Mouse (Mus musculus) forebrain, embryonic 10.5 days (tissue): ENCODE measurements at regions not wholly inside any gene's neighbourhood (a gene's known extent, or its start where the extent isn't known, plus 50 kb on each side); places are given as distances from the start of the nearest gene placed in this dataset.

Experiments
- DNase-seq: peaks from one replicate; pipeline ENCODE4 v3.0.0-alpha.2; 2017; ENCODE audit warnings: low spot score; ENCODE audit errors: extremely low spot score
- H3K27ac ChIP-seq: fragments of 300-500 bp; sonication (generic); 2 replicates; pipeline ENCODE4 v1.5.1; 2016; ENCODE audit warnings: mild to moderate bottlenecking
- H3K27me3 ChIP-seq: fragments of 300-500 bp; sonication (generic); 2 replicates; pipeline ENCODE4 v1.6.1; 2016; ENCODE audit warnings: mild to moderate bottlenecking; ENCODE audit not compliant: poor library complexity, severe bottlenecking
- H3K36me3 ChIP-seq: fragments of 300-500 bp; sonication (generic); replicated peaks from 2 replicates; pipeline ENCODE4 v1.6.1; 2016; ENCODE audit warnings: mild to moderate bottlenecking, moderate library complexity
- H3K4me1 ChIP-seq: fragments of 300-500 bp; sonication (generic); 2 replicates; pipeline ENCODE4 v1.6.1; 2016
- H3K4me3 ChIP-seq: fragments of 300-500 bp; sonication (generic); 2 replicates; pipeline ENCODE4 v1.5.1; 2016; ENCODE audit warnings: mild to moderate bottlenecking, moderate library complexity
- H3K9me3 ChIP-seq: fragments of 300-500 bp; sonication (generic); 2 replicates; pipeline ENCODE4 v1.6.1; 2016; ENCODE audit warnings: mild to moderate bottlenecking, moderate library complexity
- WGBS: fragments of 180-500 bp; shearing (Covaris S2); methylation state at CpG from one replicate; pipeline ENCODE4 v1.1.7; 2016; 5-methylcytosine and 5-hydroxymethylcytosine counted together

DNA sequence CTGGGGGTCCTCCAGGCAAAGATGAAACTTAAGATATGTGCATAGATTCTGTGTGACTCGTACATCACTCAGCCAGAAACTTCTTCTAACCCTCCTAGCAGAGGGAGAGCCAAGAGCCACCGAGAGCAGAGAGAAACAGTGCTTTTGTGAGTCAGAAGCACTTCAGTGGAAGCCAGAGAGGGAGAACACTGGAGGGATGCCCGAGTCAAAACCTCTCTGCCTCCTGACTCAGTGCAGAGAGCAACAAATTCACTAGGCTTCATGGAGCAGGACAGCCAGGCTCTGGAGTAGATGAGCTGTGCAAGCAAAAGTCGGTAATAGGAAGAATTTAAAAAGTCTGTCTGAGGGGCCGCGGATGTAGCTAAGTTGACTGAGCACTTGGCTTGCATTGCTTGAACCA is 245.0 kb downstream of the Sox9 start:
- no peak for DNase-seq
- no peak overlapping the region for H3K4me3 ChIP-seq
- no peaks in the 10 kb centered on the region for H3K36me3 ChIP-seq
- WGBS, result 68% methylated on average over 6 of the region's 6 CpGs
- H3K9me3 ChIP-seq, result peaks cover 7% of the 10 kb centered on the region
- H3K4me1 ChIP-seq, result peaks cover 27% of the 10 kb centered on the region
- peak overlapping the region; percentile 35; the same call in 1 of the 2 replicates for H3K27ac ChIP-seq
- H3K27me3 ChIP-seq, result 0 out of 2 replicates have a peak, but pooled peaks cover 5% of the 10 kb centered on the region

- H3K4me1 ChIP-seq, result peaks cover 31% of the 10 kb centered on the region
- H3K27me3 ChIP-seq, result 0 out of 2 replicates have a peak, but pooled peaks cover 5% of the 10 kb centered on the region
- H3K27ac ChIP-seq, result 0 out of 2 replicates have a peak overlapping the region, but pooled peaks have one; percentile 40
- H3K4me3 ChIP-seq, result no peak overlapping the region
- no peaks in the 10 kb centered on the region for H3K36me3 ChIP-seq
- H3K9me3 ChIP-seq, result no peaks in the 10 kb centered on the region
- WGBS, result 93% methylated on average over 8 of the region's 8 CpGs
- no peak for DNase-seq
Observed at GRCm38 (mm10) chr11:113028235-113028919, 246.4 kb downstream of the Sox9 start.

DNA sequence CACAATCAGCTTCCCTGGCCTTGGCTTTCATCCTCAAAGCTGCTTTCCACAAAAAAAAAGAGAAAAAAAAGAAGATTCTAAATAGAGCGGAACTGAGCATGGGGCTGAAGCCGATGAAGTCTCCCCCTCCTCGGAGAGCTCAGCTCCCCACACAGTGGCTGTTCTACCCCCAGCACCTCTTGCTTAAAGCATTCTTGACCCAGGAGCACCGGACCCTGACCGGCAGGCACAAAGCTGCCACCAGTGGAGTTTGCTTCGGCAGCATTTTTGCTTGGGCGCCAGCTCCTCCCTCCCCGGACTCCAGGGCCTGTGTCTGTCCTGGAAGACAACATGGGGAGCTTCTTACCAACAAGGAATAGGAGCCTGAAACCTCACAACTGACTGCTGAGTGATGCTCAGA is 249.4 kb downstream of the Sox9 start:
- H3K9me3 ChIP-seq, result no peaks in the 10 kb centered on the region
- peak overlapping the region; percentile 62 for H3K27ac ChIP-seq
- no peak for DNase-seq
- H3K4me3 ChIP-seq, result no peak overlapping the region
- H3K27me3 ChIP-seq, result 0 out of 2 replicates have a peak, but pooled peaks cover 5% of the 10 kb centered on the region
- 69% methylated on average over 8 of the region's 8 CpGs for WGBS
- no peaks in the 10 kb centered on the region for H3K36me3 ChIP-seq
- peaks cover 28% of the 10 kb centered on the region for H3K4me1 ChIP-seq

- DNase-seq, result no peak
- no peaks in the 10 kb centered on the region for H3K9me3 ChIP-seq
- no peak overlapping the region for H3K27ac ChIP-seq
- no peak overlapping the region for H3K4me3 ChIP-seq
- H3K36me3 ChIP-seq, result no peaks in the 10 kb centered on the region
- 84% methylated on average over 8 of the region's 8 CpGs for WGBS
- 0 out of 2 replicates have a peak, but pooled peaks cover 5% of the 10 kb centered on the region for H3K27me3 ChIP-seq
- peaks cover 19% of the 10 kb centered on the region for H3K4me1 ChIP-seq
Observed at GRCm38 (mm10) chr11:113032487-113033228, 250.6 kb downstream of the Sox9 start.

DNA sequence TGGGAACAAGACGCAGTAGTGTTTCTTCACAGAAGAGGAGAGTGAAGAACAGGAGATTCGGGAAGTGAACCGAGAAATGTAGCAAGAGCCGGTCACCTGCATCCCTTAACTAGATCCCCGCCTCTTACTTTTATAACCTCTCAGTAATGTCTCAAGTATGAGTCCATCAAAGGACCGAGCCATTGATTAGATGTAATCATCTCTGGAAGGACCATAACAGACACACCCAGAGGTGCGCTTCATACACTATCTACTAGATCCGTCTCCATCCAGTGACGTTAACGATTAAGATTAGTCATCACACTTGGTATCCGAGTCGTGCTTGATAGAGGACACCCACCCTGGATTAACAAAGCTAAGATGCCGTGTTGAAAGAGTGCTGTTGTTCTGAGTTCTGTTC is 252.9 kb downstream of the Sox9 start:
- Histone ChIP-seq H3K27me3 (no peaks in the 10 kb centered on the region), H3K9me3 (no peaks in the 10 kb centered on the region), H3K4me3 (no peak overlapping the region), H3K27ac (no peak overlapping the region), H3K4me1 (peaks cover 11% of the 10 kb centered on the region; the same call in 1 of the 2 replicates), H3K36me3 (no peaks in the 10 kb centered on the region)
- DNase-seq, result no peak
- WGBS, result 95% methylated on average over 13 of the region's 13 CpGs

GRCm38 (mm10) chr11:113037736-113038135 is 255.7 kb downstream of the Sox9 start:
- WGBS, result 85% methylated on average over 4 of the region's 4 CpGs
- peaks cover 6% of the 10 kb centered on the region for H3K4me1 ChIP-seq
- H3K36me3 ChIP-seq, result peaks cover 9% of the 10 kb centered on the region
- no peak overlapping the region for H3K27ac ChIP-seq
- no peaks in the 10 kb centered on the region for H3K27me3 ChIP-seq
- no peak overlapping the region for H3K4me3 ChIP-seq
- H3K9me3 ChIP-seq, result no peaks in the 10 kb centered on the region
- DNase-seq, result no peak

- Histone ChIP-seq H3K36me3 (peaks cover 20% of the 10 kb centered on the region), H3K27ac (no peak overlapping the region), H3K4me3 (no peak overlapping the region), H3K9me3 (no peaks in the 10 kb centered on the region), H3K27me3 (no peaks in the 10 kb centered on the region; the same call in none of the 2 replicates), H3K4me1 (peaks cover 46% of the 10 kb centered on the region)
- no peak for DNase-seq
- 50% methylated on average over 5 of the region's 5 CpGs for WGBS
Observed at GRCm38 (mm10) chr11:113042710-113043109, 260.7 kb downstream of the Sox9 start.

DNA sequence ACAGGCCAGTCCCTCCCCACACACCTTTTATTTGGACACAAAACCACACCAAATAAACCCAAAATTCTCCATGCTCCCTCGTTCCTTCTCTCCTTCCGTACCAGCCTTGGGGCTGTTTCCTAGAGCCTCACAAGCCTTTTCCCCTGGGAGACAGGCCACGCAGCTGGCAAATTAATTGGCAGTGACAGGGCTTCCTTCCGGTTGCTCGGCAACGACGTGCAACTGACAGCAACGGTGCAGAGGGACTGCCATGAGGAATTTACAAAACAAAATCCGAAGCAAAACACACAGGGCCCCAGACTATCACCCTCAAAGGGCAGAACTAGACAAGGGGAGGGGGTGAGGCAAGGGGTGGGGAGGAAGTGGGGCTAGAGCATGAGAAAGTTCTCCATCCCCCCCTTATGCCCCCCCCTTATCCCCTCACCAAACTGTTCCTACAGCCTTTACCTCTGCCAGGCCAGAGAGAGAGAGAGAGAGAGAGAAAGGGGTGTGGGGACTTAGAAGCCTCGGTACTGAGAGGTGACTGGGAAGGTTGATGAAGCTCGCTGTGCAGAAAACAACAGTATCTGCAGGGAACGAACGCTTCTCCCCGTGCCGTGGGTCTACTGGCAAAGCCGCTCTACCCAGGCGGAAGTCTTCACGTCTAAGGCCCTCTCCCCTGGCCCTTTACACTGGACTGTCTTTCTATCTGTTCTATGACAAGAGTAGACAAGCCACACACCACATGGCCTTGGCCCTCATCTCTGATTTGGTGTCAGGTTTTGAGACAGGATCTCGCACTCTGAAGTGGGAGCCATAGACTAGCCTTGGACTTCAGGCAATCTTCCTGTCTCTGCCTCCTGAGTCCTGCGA is 264.4 kb downstream of the Sox9 start:
- no peaks in the 10 kb centered on the region; the same call in none of the 2 replicates for H3K27me3 ChIP-seq
- peaks cover 60% of the 10 kb centered on the region for H3K4me1 ChIP-seq
- H3K4me3 ChIP-seq, result no peak overlapping the region
- H3K27ac ChIP-seq, result peak overlapping the region; percentile 65
- no peaks in the 10 kb centered on the region for H3K9me3 ChIP-seq
- DNase-seq, result peak; percentile 78
- H3K36me3 ChIP-seq, result peaks cover 20% of the 10 kb centered on the region
- WGBS, result 33% methylated on average over 20 of the region's 20 CpGs

GRCm38 (mm10) chr11:113048158-113048557 is 266.1 kb downstream of the Sox9 start:
- no peaks in the 10 kb centered on the region; the same call in none of the 2 replicates for H3K27me3 ChIP-seq
- H3K4me1 ChIP-seq, result peaks cover 53% of the 10 kb centered on the region
- H3K4me3 ChIP-seq, result no peak overlapping the region
- WGBS, result 87% methylated on average over 7 of the region's 7 CpGs
- H3K36me3 ChIP-seq, result peaks cover 12% of the 10 kb centered on the region
- no peak overlapping the region for H3K27ac ChIP-seq
- no peak for DNase-seq
- H3K9me3 ChIP-seq, result no peaks in the 10 kb centered on the region

DNA sequence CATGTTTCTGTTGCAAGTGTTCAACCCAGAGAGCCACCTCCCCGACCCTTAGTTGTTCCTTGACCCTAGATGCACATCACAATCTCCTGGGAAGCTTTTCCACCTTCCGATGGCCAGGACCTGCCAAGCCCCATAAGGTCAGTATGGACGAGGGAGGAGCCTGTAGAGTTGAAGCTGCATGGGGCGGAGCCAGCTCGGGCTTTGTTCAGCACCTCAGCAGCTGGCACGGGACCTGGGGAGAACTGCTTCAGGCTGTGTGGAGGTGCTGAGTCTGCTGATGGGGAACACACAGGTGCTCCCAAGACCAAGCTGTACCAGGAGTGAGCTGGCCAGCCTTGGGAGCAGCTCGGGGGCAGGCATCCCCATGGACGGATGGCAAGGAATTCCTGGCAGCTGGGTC is 267.6 kb downstream of the Sox9 start:
- peaks cover 44% of the 10 kb centered on the region for H3K4me1 ChIP-seq
- no peaks in the 10 kb centered on the region; the same call in none of the 2 replicates for H3K27me3 ChIP-seq
- no peak overlapping the region for H3K4me3 ChIP-seq
- peaks cover 6% of the 10 kb centered on the region; the same call in 1 of the 2 replicates for H3K36me3 ChIP-seq
- no peaks in the 10 kb centered on the region for H3K9me3 ChIP-seq
- DNase-seq, result no peak
- WGBS, result 60% methylated on average over 8 of the region's 8 CpGs
- peak overlapping the region; percentile 21 for H3K27ac ChIP-seq

GRCm38 (mm10) chr11:113052536-113052935 is 270.5 kb downstream of the Sox9 start:
- peaks cover 35% of the 10 kb centered on the region for H3K4me1 ChIP-seq
- H3K27me3 ChIP-seq, result no peaks in the 10 kb centered on the region
- H3K4me3 ChIP-seq, result no peak overlapping the region
- no peaks in the 10 kb centered on the region for H3K9me3 ChIP-seq
- WGBS, result 95% methylated on average over 11 of the region's 11 CpGs
- no peak for DNase-seq
- H3K36me3 ChIP-seq, result peaks cover 9% of the 10 kb centered on the region; the same call in 1 of the 2 replicates
- no peak overlapping the region for H3K27ac ChIP-seq

GRCm38 (mm10) chr11:113056042-113056632 is 274.1 kb downstream of the Sox9 start:
- no peak for DNase-seq
- H3K27me3 ChIP-seq, result 0 out of 2 replicates have a peak, but pooled peaks cover 7% of the 10 kb centered on the region
- H3K4me1 ChIP-seq, result peaks cover 36% of the 10 kb centered on the region
- no peaks in the 10 kb centered on the region for H3K9me3 ChIP-seq
- 76% methylated on average over 12 of the region's 12 CpGs for WGBS
- H3K36me3 ChIP-seq, result peaks cover 9% of the 10 kb centered on the region; the same call in 1 of the 2 replicates
- peak overlapping the region; percentile 78 for H3K27ac ChIP-seq
- no peak overlapping the region for H3K4me3 ChIP-seq
